Mouse (Mus musculus) forebrain, embryonic 15.5 days (tissue): ENCODE measurements around the gene Rpl9. TPM values are rescaled to one million over a fixed set of nuclear protein-coding genes. Genes with fewer than 3 reads are reported as not detected.

Source experiments
- ATAC-seq: fragments of 200-750 bp; cut with Nextera tagmentation; replicated peaks from 2 replicates; pipeline ENCODE4 v1.8.0; 2017; ENCODE audit warnings: mild to moderate bottlenecking, moderate TSS enrichment, moderate library complexity
- H3K27ac ChIP-seq: fragments of 300-500 bp; sonication (generic); replicated peaks from 2 replicates; pipeline ENCODE4 v1.5.1; 2015; ENCODE audit warnings: mild to moderate bottlenecking, inconsistent platforms
- H3K27me3 ChIP-seq: fragments of 300-500 bp; sonication (generic); 2 replicates; pipeline ENCODE4 v1.6.1; 2015; ENCODE audit warnings: inconsistent platforms
- H3K36me3 ChIP-seq: fragments of 300-500 bp; sonication (generic); 2 replicates; pipeline ENCODE4 v1.6.1; 2015; ENCODE audit warnings: mild to moderate bottlenecking, inconsistent platforms
- H3K4me1 ChIP-seq: fragments of 300-500 bp; sonication (generic); 2 replicates; pipeline ENCODE4 v1.6.1; 2015; ENCODE audit warnings: inconsistent platforms
- H3K4me2 ChIP-seq: fragments of 300-500 bp; sonication (generic); replicated peaks from 2 replicates; pipeline ENCODE4 v1.6.1; 2015; ENCODE audit warnings: mild to moderate bottlenecking, inconsistent platforms
- H3K4me3 ChIP-seq: fragments of 300-500 bp; sonication (generic); 2 replicates; pipeline ENCODE4 v1.5.1; 2015; ENCODE audit warnings: mild to moderate bottlenecking, inconsistent platforms
- H3K9ac ChIP-seq: fragments of 300-500 bp; sonication (generic); replicated peaks from 2 replicates; pipeline ENCODE4 v1.6.1; 2015; ENCODE audit warnings: mild to moderate bottlenecking, inconsistent platforms
- H3K9me3 ChIP-seq: fragments of 300-500 bp; sonication (generic); 2 replicates; pipeline ENCODE4 v1.6.1; 2016; ENCODE audit warnings: inconsistent platforms
- WGBS: fragments of 180-500 bp; shearing (Covaris S2); methylation state at CpG from one replicate; pipeline ENCODE4 v1.1.7; 2015; ENCODE audit warnings: mixed read lengths; 5-methylcytosine and 5-hydroxymethylcytosine counted together
- polyA plus RNA-seq: library from polyadenylated mRNA; unstranded; fragments of >200 nt; fragmentation: Nextera tagmentation; extraction: Ambion mirVana; gene quantifications from 2 replicates; pipeline ENCODE4 v1.2.1, GENCODE M21; 2015

The Rpl9 gene
- 635 and 693 TPM in 2 replicates for polyA plus RNA-seq

DNA sequence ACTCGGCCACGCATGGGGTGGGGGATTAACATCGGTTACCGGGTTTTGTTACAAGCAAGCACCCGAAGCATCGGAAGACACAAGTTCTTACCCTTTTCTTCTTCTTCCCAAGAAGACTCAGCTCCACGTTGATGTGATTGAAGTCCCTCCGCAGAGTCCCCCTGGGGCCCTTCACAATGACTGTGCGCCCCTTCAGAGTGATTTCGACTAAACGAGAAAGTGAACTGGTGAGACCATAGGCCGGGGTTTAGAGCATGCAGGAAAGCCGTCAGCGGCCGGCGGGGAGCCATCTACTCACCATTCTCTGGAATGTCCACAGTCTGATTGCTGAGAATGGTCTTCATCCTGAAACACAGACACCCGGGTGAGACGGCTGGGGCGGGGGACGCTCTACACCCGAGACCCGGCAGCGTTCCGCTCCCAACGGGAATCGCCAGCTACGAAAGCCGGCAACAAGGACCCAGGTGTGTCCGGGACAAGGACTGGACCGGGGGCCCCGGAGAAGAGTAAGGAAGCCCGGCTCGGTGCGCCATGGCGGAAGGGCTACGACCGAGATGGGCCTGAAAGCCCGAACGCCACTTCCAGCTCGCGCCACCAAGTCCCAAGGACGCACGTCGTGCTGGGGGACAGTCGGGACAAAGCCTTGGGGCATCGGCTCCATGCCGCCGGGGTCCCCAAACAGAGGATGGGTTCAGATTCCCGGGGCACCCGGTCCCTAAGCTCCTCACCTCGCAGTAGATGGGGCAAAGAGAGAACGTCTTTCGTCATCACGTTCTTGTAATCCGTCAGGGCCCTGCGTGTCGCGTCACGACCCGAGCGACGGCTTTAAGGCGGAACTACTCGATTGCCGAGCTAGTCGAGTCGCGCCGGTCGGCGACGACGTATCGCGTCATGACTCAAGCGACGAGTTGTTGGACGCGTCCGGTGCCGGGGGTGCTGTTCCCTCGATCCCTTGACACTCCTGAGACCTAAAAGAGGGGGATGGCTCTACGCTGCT, at the start of gene Rpl9, which contains the start of gene Lias:
Rpl9 (minus strand) TSS at position 797 of the 997 bp plus-strand sequence.
Lias (plus strand) TSS at position 850 of the 997 bp plus-strand sequence.
- H3K27ac ChIP-seq: peak within 1 kb of the TSS; percentile 94
- H3K4me2 ChIP-seq: peak within 1 kb of the TSS; percentile 76
- H3K27me3 ChIP-seq: no peaks in the 10 kb centered on the region
- ATAC-seq: peak; percentile 98
- H3K9ac ChIP-seq: peak within 1 kb of the TSS; percentile 98
- peaks cover 32% of the 10 kb centered on the region for H3K4me1 ChIP-seq
- peaks cover 49% of the 10 kb centered on the region for H3K36me3 ChIP-seq
- no peaks in the 10 kb centered on the region for H3K9me3 ChIP-seq
- WGBS: under 1% methylated on average over 83 of the region's 83 CpGs
- H3K4me3 ChIP-seq: peak within 1 kb of the TSS; percentile 92

GRCm38 (mm10) chr5:65438041-65438440, 46.8 kb upstream of the Rpl9 start:
- Histone ChIP-seq H3K9ac (no peak overlapping the region), H3K36me3 (no peaks in the 10 kb centered on the region)

DNA sequence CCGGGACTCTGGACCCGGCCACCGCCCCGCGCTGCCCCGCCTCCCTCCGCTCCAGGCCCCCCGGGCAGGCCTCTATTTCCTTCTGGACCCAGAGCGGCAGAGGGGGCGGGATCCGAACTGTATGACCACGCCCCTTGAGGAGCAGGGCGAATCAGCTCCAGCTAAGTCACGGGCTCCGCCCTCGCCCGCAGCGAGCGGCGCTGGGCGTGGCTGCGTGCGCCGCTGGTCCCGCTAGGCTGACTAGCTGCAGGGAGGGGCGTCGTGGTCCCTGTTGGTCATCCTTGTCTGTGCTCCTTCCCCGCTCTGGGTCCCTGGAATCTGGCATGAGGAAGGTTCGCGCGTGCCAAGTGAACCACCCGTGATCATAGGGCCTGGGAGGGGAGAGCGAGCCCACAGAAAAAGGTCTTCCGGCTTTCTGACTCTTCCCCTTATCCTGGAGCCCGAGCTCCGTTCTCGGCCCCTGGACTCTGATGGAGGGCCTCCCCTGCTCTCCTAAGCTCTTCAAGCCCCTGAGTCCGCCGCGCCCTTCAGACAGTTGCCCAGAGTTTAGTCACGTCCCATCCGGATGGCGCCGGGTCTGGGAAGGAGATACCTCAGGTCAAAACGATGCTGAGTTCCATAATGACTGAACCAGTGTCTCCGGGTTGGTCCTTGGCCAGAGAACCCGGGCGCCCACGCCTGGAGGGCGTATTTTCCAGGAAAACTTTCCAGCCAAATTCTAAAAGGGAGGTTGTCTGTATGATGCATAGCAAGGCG, 44.7 kb upstream of the Rpl9 start, which contains the start of gene Ugdh:
Ugdh (minus strand) TSS at position 144 of the 756 bp plus-strand sequence.
- H3K9me3 ChIP-seq: no peaks in the 10 kb centered on the region
- H3K9ac ChIP-seq: peak within 1 kb of the TSS; percentile 87
- H3K36me3 ChIP-seq: no peaks in the 10 kb centered on the region
- H3K4me2 ChIP-seq: peak within 1 kb of the TSS; percentile 86
- H3K27ac ChIP-seq: peak within 1 kb of the TSS; percentile 79
- WGBS: under 1% methylated on average over 51 of the region's 51 CpGs
- H3K4me3 ChIP-seq: peak within 1 kb of the TSS; percentile 84
- peak; percentile 98 for ATAC-seq
- H3K27me3 ChIP-seq: no peaks in the 10 kb centered on the region
- H3K4me1 ChIP-seq: peaks cover 14% of the 10 kb centered on the region

More at GRCm38 (mm10) chr5:65438041-65438440, 46.8 kb upstream of the Rpl9 start:
- no peak for ATAC-seq
- H3K4me2 ChIP-seq: no peak overlapping the region
- H3K27ac ChIP-seq: no peak overlapping the region
- no peaks in the 10 kb centered on the region for H3K9me3 ChIP-seq
- H3K4me3 ChIP-seq: no peak overlapping the region
- H3K4me1 ChIP-seq: peaks cover 14% of the 10 kb centered on the region
- H3K27me3 ChIP-seq: no peaks in the 10 kb centered on the region

GRCm38 (mm10) chr5:65435363-65435805, 44.1 kb upstream of the Rpl9 start:
- no peak for ATAC-seq
- H3K27ac ChIP-seq: peak overlapping the region; percentile 79
- peaks cover 14% of the 10 kb centered on the region for H3K4me1 ChIP-seq
- H3K36me3 ChIP-seq: no peaks in the 10 kb centered on the region
- H3K4me3 ChIP-seq: peak overlapping the region; percentile 84
- peak overlapping the region; percentile 86 for H3K4me2 ChIP-seq
- WGBS: under 1% methylated on average over 46 of the region's 47 CpGs
- H3K9me3 ChIP-seq: no peaks in the 10 kb centered on the region
- no peaks in the 10 kb centered on the region for H3K27me3 ChIP-seq
- H3K9ac ChIP-seq: peak overlapping the region; percentile 87

- H3K4me3 ChIP-seq: peak overlapping the region; percentile 84
- peak; percentile 14; the same call in 1 of the 2 replicates for ATAC-seq
- no peaks in the 10 kb centered on the region for H3K9me3 ChIP-seq
- H3K27me3 ChIP-seq: no peaks in the 10 kb centered on the region
- peak overlapping the region; percentile 87 for H3K9ac ChIP-seq
- H3K36me3 ChIP-seq: no peaks in the 10 kb centered on the region
- peaks cover 14% of the 10 kb centered on the region for H3K4me1 ChIP-seq
- WGBS: 2% methylated on average over 15 of the region's 15 CpGs
- peak overlapping the region; percentile 86 for H3K4me2 ChIP-seq
- peak overlapping the region; percentile 79 for H3K27ac ChIP-seq
Observed at GRCm38 (mm10) chr5:65434471-65435362, 43.5 kb upstream of the Rpl9 start.

GRCm38 (mm10) chr5:65429441-65429840, 38.2 kb upstream of the Rpl9 start:
- no peak overlapping the region for H3K4me3 ChIP-seq
- no peaks in the 10 kb centered on the region for H3K27me3 ChIP-seq
- H3K4me1 ChIP-seq: peaks cover 12% of the 10 kb centered on the region
- H3K9ac ChIP-seq: no peak overlapping the region
- no peaks in the 10 kb centered on the region for H3K9me3 ChIP-seq
- H3K4me2 ChIP-seq: no peak overlapping the region
- peaks cover 27% of the 10 kb centered on the region for H3K36me3 ChIP-seq
- no peak overlapping the region for H3K27ac ChIP-seq
- WGBS: 89% methylated on average over 5 of the region's 5 CpGs
- ATAC-seq: no peak

- H3K36me3 ChIP-seq: peaks cover 38% of the 10 kb centered on the region
- H3K4me3 ChIP-seq: no peak overlapping the region
- H3K4me2 ChIP-seq: no peak overlapping the region
- H3K27ac ChIP-seq: no peak overlapping the region
- no peak for ATAC-seq
- H3K9ac ChIP-seq: no peak overlapping the region
- peaks cover 3% of the 10 kb centered on the region; the same call in 1 of the 2 replicates for H3K4me1 ChIP-seq
- 25% methylated on average over 4 of the region's 4 CpGs for WGBS
- H3K27me3 ChIP-seq: no peaks in the 10 kb centered on the region
- no peaks in the 10 kb centered on the region for H3K9me3 ChIP-seq
Observed at GRCm38 (mm10) chr5:65428321-65428720, 37.1 kb upstream of the Rpl9 start.

GRCm38 (mm10) chr5:65425251-65425650, 34.0 kb upstream of the Rpl9 start:
- Histone ChIP-seq H3K9me3 (no peaks in the 10 kb centered on the region), H3K36me3 (peaks cover 66% of the 10 kb centered on the region), H3K4me1 (no peaks in the 10 kb centered on the region), H3K9ac (no peak overlapping the region), H3K4me2 (no peak overlapping the region), H3K27me3 (no peaks in the 10 kb centered on the region), H3K27ac (no peak overlapping the region), H3K4me3 (no peak overlapping the region)
- ATAC-seq: no peak
- WGBS: 88% methylated on average over 5 of the region's 5 CpGs

DNA sequence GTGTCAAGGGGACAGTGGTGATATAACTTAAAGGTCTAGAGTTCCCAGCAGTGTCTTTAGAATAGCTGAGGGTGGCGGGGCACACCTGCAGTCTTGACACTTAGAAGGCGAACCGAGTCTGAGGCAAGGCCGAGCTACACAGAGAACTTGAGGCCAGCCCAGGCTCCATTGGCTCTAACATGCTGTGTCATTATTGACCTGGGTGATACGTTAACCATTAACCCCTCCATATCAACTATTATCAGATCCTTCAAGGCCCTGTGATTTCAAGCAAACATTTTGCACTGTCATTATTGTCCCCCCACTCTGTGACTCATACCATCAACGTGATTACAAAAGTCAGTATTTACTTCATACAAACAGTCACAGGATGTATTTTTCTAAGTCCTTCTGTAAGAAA, 33.0 kb upstream of the Rpl9 start:
- H3K27me3 ChIP-seq: no peaks in the 10 kb centered on the region
- 95% methylated on average over 6 of the region's 6 CpGs for WGBS
- H3K4me1 ChIP-seq: no peaks in the 10 kb centered on the region
- H3K36me3 ChIP-seq: peaks cover 71% of the 10 kb centered on the region
- ATAC-seq: no peak
- no peak overlapping the region for H3K27ac ChIP-seq
- H3K9ac ChIP-seq: no peak overlapping the region
- no peak overlapping the region for H3K4me2 ChIP-seq
- no peak overlapping the region for H3K4me3 ChIP-seq
- H3K9me3 ChIP-seq: no peaks in the 10 kb centered on the region

DNA sequence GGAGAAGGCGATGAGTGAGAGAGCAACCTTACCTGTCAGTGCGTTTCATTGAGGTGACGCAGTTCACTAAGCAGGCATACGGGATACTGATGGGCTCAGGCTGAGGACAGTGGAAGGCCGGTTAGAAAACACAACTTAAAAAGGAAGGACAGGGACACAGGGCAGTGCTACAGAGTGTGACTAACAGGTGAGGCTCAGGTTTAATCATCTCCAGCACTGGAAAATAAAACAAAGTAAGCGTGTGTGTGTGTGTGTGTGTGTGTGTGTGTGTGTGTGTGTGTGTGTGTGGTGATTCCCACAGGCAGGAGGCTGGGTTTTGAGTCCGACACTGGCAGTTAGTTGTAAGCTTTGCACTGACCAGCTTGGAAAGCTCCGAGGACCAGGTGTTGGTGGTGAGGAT, 31.6 kb upstream of the Rpl9 start:
- ATAC-seq: no peak
- H3K27ac ChIP-seq: no peak overlapping the region
- no peaks in the 10 kb centered on the region for H3K27me3 ChIP-seq
- no peak overlapping the region for H3K9ac ChIP-seq
- no peak overlapping the region for H3K4me2 ChIP-seq
- H3K9me3 ChIP-seq: no peaks in the 10 kb centered on the region
- H3K36me3 ChIP-seq: peaks cover 83% of the 10 kb centered on the region
- H3K4me3 ChIP-seq: no peak overlapping the region
- no peaks in the 10 kb centered on the region for H3K4me1 ChIP-seq
- 93% methylated on average over 8 of the region's 8 CpGs for WGBS

DNA sequence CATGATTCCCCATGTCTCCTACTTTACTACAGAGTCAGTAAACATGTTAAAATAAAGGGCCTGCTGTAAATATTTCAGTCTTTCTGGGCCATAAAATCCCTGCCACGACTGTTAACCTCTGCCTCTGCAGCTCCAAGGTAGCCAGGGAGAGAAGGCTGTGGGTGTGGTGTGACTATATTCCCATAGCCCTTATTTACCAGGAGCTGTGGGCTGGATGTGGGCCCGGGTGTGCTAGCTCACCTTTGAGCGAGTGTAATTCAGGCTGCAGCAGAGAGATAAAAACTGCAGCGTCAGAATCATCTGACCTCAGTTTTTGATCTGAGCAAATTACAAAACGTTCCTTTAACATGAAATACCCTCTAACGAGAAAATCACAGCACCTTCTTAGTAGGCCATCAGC, 29.6 kb upstream of the Rpl9 start:
- no peak for ATAC-seq
- Histone ChIP-seq H3K27me3 (no peaks in the 10 kb centered on the region), H3K9ac (no peak overlapping the region), H3K4me1 (peaks cover 2% of the 10 kb centered on the region; the same call in 1 of the 2 replicates), H3K4me2 (no peak overlapping the region), H3K36me3 (peaks cover 78% of the 10 kb centered on the region), H3K9me3 (no peaks in the 10 kb centered on the region), H3K4me3 (no peak overlapping the region), H3K27ac (no peak overlapping the region)
- 75% methylated on average over 6 of the region's 6 CpGs for WGBS
